Mouse (Mus musculus): ENCODE results near the gene Prkar2b. TPM values are rescaled to one million over a fixed set of nuclear protein-coding genes. Genes with fewer than 3 reads are reported as not detected.
A peak's percentile ranks its signal among the peaks of the same experiment; 100 is the strongest.

The Prkar2b gene
- polyA plus RNA-seq, 1 experiment from 2014 or later: 17.4 TPM

GRCm38 (mm10) chr12:32050165-32050564 is 10.9 kb downstream of the Prkar2b start:
- Histone ChIP-seq H3K9me3 (ENCODE audit: low read length) (no peaks in the 10 kb centered on the region), H3K36me3 (ENCODE audit: insufficient read depth, low read length) (no peaks in the 10 kb centered on the region), H3K4me1 (ENCODE audit: insufficient read depth, low read length) (peaks cover 13% of the 10 kb centered on the region; the same call in 1 of the 2 replicates), H3K4me3 (ENCODE audit: low read length) (no peak overlapping the region), H3K9ac (replicated peaks; ENCODE audit: low read length) (no peak overlapping the region), H3K27ac (ENCODE audit: low read length) (no peak overlapping the region), H3K4me2 (replicated peaks; ENCODE audit: low read depth, low read length) (no peak overlapping the region), H3K27me3 (ENCODE audit: insufficient read depth, low read length) (no peaks in the 10 kb centered on the region)
- WGBS: 81% methylated on average over 5 of the region's 5 CpGs
- ATAC-seq (ENCODE audit: low FRiP score, low TSS enrichment): no peak

GRCm38 (mm10) chr12:32045566-32046330 is 15.3 kb downstream of the Prkar2b start:
- Histone ChIP-seq H3K9me3 (ENCODE audit: low read length) (no peaks in the 10 kb centered on the region), H3K4me2 (replicated peaks; ENCODE audit: low read depth, low read length) (no peak overlapping the region), H3K27me3 (ENCODE audit: insufficient read depth, low read length) (no peaks in the 10 kb centered on the region), H3K9ac (replicated peaks; ENCODE audit: low read length) (no peak overlapping the region), H3K4me3 (ENCODE audit: low read length) (no peak overlapping the region), H3K27ac (ENCODE audit: low read length) (no peak overlapping the region), H3K36me3 (ENCODE audit: insufficient read depth, low read length) (no peaks in the 10 kb centered on the region), H3K4me1 (ENCODE audit: insufficient read depth, low read length) (0 out of 2 replicates have a peak, but pooled peaks cover 6% of the 10 kb centered on the region)
- WGBS: 78% methylated on average over 17 of the region's 17 CpGs
- ATAC-seq (ENCODE audit: low FRiP score, low TSS enrichment): no peak

GRCm38 (mm10) chr12:32044487-32045134 is 16.5 kb downstream of the Prkar2b start:
- peak; percentile 57 for ATAC-seq (ENCODE audit: low FRiP score, low TSS enrichment)
- 51% methylated on average over 5 of the region's 5 CpGs for WGBS

DNA sequence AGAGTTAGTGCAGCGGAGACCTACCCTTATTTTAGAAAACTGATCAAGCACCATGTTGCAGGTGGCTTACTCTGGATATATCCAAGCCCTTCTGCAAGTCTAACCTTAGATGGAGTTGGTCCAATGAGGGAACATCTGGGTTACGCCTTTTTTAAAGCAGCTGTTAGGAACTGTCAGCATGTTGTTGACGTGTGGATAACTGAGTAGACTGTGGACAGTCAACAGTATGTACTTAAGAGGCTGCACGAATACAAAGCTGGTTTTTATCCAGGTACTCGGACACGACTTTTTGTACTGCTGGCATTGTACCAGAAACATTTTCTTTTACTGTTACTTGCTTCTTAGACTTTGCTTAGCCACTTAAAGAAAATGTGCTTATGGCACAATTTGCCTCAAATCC is 27.6 kb downstream of the Prkar2b start:
- Histone ChIP-seq H3K9ac (replicated peaks; ENCODE audit: low read length) (no peak overlapping the region), H3K36me3 (ENCODE audit: insufficient read depth, low read length) (no peaks in the 10 kb centered on the region), H3K4me3 (ENCODE audit: low read length) (no peak overlapping the region), H3K27me3 (ENCODE audit: insufficient read depth, low read length) (no peaks in the 10 kb centered on the region), H3K9me3 (ENCODE audit: low read length) (no peaks in the 10 kb centered on the region), H3K4me2 (replicated peaks; ENCODE audit: low read depth, low read length) (no peak overlapping the region), H3K4me1 (ENCODE audit: insufficient read depth, low read length) (no peaks in the 10 kb centered on the region), H3K27ac (ENCODE audit: low read length) (no peak overlapping the region)
- WGBS: 83% methylated on average over 6 of the region's 6 CpGs
- no peak for ATAC-seq (ENCODE audit: low FRiP score, low TSS enrichment)

More at GRCm38 (mm10) chr12:32044487-32045134, 16.5 kb downstream of the Prkar2b start:
- 0 out of 2 replicates have a peak, but pooled peaks cover 6% of the 10 kb centered on the region for H3K4me1 ChIP-seq (ENCODE audit: insufficient read depth, low read length)
- H3K9me3 ChIP-seq (ENCODE audit: low read length): no peaks in the 10 kb centered on the region
- no peaks in the 10 kb centered on the region for H3K27me3 ChIP-seq (ENCODE audit: insufficient read depth, low read length)
- no peak overlapping the region for H3K4me2 ChIP-seq (replicated peaks; ENCODE audit: low read depth, low read length)
- no peaks in the 10 kb centered on the region for H3K36me3 ChIP-seq (ENCODE audit: insufficient read depth, low read length)
- no peak overlapping the region for H3K4me3 ChIP-seq (ENCODE audit: low read length)
- H3K9ac ChIP-seq (replicated peaks; ENCODE audit: low read length): no peak overlapping the region
- no peak overlapping the region for H3K27ac ChIP-seq (ENCODE audit: low read length)

GRCm38 (mm10) chr12:32032917-32033316 is 28.2 kb downstream of the Prkar2b start:
- Histone ChIP-seq H3K27me3 (ENCODE audit: insufficient read depth, low read length) (no peaks in the 10 kb centered on the region), H3K4me1 (ENCODE audit: insufficient read depth, low read length) (no peaks in the 10 kb centered on the region), H3K9me3 (ENCODE audit: low read length) (no peaks in the 10 kb centered on the region), H3K27ac (ENCODE audit: low read length) (no peak overlapping the region), H3K36me3 (ENCODE audit: insufficient read depth, low read length) (no peaks in the 10 kb centered on the region), H3K4me2 (replicated peaks; ENCODE audit: low read depth, low read length) (no peak overlapping the region), H3K4me3 (ENCODE audit: low read length) (no peak overlapping the region), H3K9ac (replicated peaks; ENCODE audit: low read length) (no peak overlapping the region)
- WGBS: 86% methylated on average over 7 of the region's 7 CpGs
- ATAC-seq (ENCODE audit: low FRiP score, low TSS enrichment): no peak

- ATAC-seq (ENCODE audit: low FRiP score, low TSS enrichment): 0 out of 2 replicates have a peak, but pooled peaks have one; percentile 39
- 48% methylated on average over 3 of the region's 3 CpGs for WGBS
- Histone ChIP-seq H3K4me3 (ENCODE audit: low read length) (no peak overlapping the region), H3K9me3 (ENCODE audit: low read length) (no peaks in the 10 kb centered on the region), H3K9ac (replicated peaks; ENCODE audit: low read length) (no peak overlapping the region), H3K27me3 (ENCODE audit: insufficient read depth, low read length) (no peaks in the 10 kb centered on the region), H3K4me1 (ENCODE audit: insufficient read depth, low read length) (peaks cover 8% of the 10 kb centered on the region), H3K36me3 (ENCODE audit: insufficient read depth, low read length) (no peaks in the 10 kb centered on the region), H3K27ac (ENCODE audit: low read length) (no peak overlapping the region), H3K4me2 (replicated peaks; ENCODE audit: low read depth, low read length) (no peak overlapping the region)
Observed at GRCm38 (mm10) chr12:32018376-32018750, 42.7 kb downstream of the Prkar2b start.

- Histone ChIP-seq H3K9ac (replicated peaks; ENCODE audit: low read length) (no peak overlapping the region), H3K9me3 (ENCODE audit: low read length) (no peaks in the 10 kb centered on the region), H3K36me3 (ENCODE audit: insufficient read depth, low read length) (no peaks in the 10 kb centered on the region), H3K4me3 (ENCODE audit: low read length) (no peak overlapping the region), H3K4me1 (ENCODE audit: insufficient read depth, low read length) (peaks cover 8% of the 10 kb centered on the region), H3K4me2 (replicated peaks; ENCODE audit: low read depth, low read length) (no peak overlapping the region), H3K27me3 (ENCODE audit: insufficient read depth, low read length) (no peaks in the 10 kb centered on the region), H3K27ac (ENCODE audit: low read length) (no peak overlapping the region)
- no peak for ATAC-seq (ENCODE audit: low FRiP score, low TSS enrichment)
- 35% methylated on average over 7 of the region's 7 CpGs for WGBS
Observed at GRCm38 (mm10) chr12:32017636-32018375, 43.3 kb downstream of the Prkar2b start.

- no peak overlapping the region for H3K4me3 ChIP-seq (ENCODE audit: low read length)
- H3K36me3 ChIP-seq (ENCODE audit: insufficient read depth, low read length): no peaks in the 10 kb centered on the region
- no peak for ATAC-seq (ENCODE audit: low FRiP score, low TSS enrichment)
- H3K27ac ChIP-seq (ENCODE audit: low read length): no peak overlapping the region
- H3K9me3 ChIP-seq (ENCODE audit: low read length): no peaks in the 10 kb centered on the region
- 87% methylated on average over 6 of the region's 6 CpGs for whole genome bisulfite sequencing
- no peaks in the 10 kb centered on the region for H3K27me3 ChIP-seq (ENCODE audit: insufficient read depth, low read length)
- H3K4me2 ChIP-seq (replicated peaks; ENCODE audit: low read depth, low read length): no peak overlapping the region
- no peak overlapping the region for H3K9ac ChIP-seq (replicated peaks; ENCODE audit: low read length)
- H3K4me1 ChIP-seq (ENCODE audit: insufficient read depth, low read length): peaks cover 8% of the 10 kb centered on the region
Observed at GRCm38 (mm10) chr12:32016472-32016871, 44.6 kb downstream of the Prkar2b start.

GRCm38 (mm10) chr12:32015268-32015769 is 45.8 kb downstream of the Prkar2b start:
- Histone ChIP-seq H3K9me3 (ENCODE audit: low read length) (no peaks in the 10 kb centered on the region), H3K4me3 (ENCODE audit: low read length) (no peak overlapping the region), H3K27me3 (ENCODE audit: insufficient read depth, low read length) (no peaks in the 10 kb centered on the region), H3K9ac (replicated peaks; ENCODE audit: low read length) (0 out of 2 replicates have a peak overlapping the region, but pooled peaks have one; percentile 31), H3K4me2 (replicated peaks; ENCODE audit: low read depth, low read length) (no peak overlapping the region), H3K36me3 (ENCODE audit: insufficient read depth, low read length) (no peaks in the 10 kb centered on the region), H3K27ac (ENCODE audit: low read length) (no peak overlapping the region), H3K4me1 (ENCODE audit: insufficient read depth, low read length) (peaks cover 8% of the 10 kb centered on the region)
- 38% methylated on average over 6 of the region's 6 CpGs for WGBS
- no peak for ATAC-seq (ENCODE audit: low FRiP score, low TSS enrichment)
